Mouse (Mus musculus): Measurements from ENCODE around the gene Olfr420.

Gene Olfr420

GRCm38 (mm10) chr1:174155333-174155732 lies at the start of gene Olfr420:
Gene Olfr420, plus strand, starts transcription at chr1:174155633.
- no peak for DNase-seq (ENCODE audit: low spot score)

GRCm38 (mm10) chr1:174121062-174121461 lies 34.4 kb upstream of the Olfr420 start, which contains the start of gene Olfr231:
Gene Olfr231, minus strand, starts transcription at chr1:174121162.
- no peak for DNase-seq (ENCODE audit: low spot score)

GRCm38 (mm10) chr1:174131217-174131616 lies 24.2 kb upstream of the Olfr420 start, which contains the start of gene Olfr424:
Gene Olfr424, plus strand, starts transcription at chr1:174131517.
- DNase-seq (ENCODE audit: low spot score) = no peak

GRCm38 (mm10) chr1:174131999-174132398 lies 23.4 kb upstream of the Olfr420 start:
- no peak for DNase-seq (ENCODE audit: low spot score)

GRCm38 (mm10) chr1:174141384-174141783 lies 14.0 kb upstream of the Olfr420 start:
- no peak for DNase-seq (ENCODE audit: low spot score)

- no peak for DNase-seq (ENCODE audit: low spot score)
Observed at GRCm38 (mm10) chr1:174146696-174147095, 8.7 kb upstream of the Olfr420 start.

- DNase-seq (ENCODE audit: low spot score) = no peak
Observed at GRCm38 (mm10) chr1:174149289-174149688, 6.1 kb upstream of the Olfr420 start.

GRCm38 (mm10) chr1:174157622-174158021 lies 2.2 kb downstream of the Olfr420 start:
- no peak for DNase-seq (ENCODE audit: low spot score)

GRCm38 (mm10) chr1:174158512-174158911 lies 3.1 kb downstream of the Olfr420 start:
- no peak for DNase-seq (ENCODE audit: low spot score)

GRCm38 (mm10) chr1:174159095-174159494 lies 3.7 kb downstream of the Olfr420 start:
- DNase-seq (ENCODE audit: low spot score) = no peak

GRCm38 (mm10) chr1:174169024-174169423 lies 13.6 kb downstream of the Olfr420 start:
- DNase-seq (ENCODE audit: low spot score) = no peak

GRCm38 (mm10) chr1:174170706-174171501 lies 15.5 kb downstream of the Olfr420 start:
- no peak for DNase-seq (ENCODE audit: low spot score)

- DNase-seq (ENCODE audit: low spot score) = no peak
Observed at GRCm38 (mm10) chr1:174171537-174171936, 16.1 kb downstream of the Olfr420 start.

GRCm38 (mm10) chr1:174172605-174173004 lies 17.2 kb downstream of the Olfr420 start, which contains the start of gene Spta1:
Gene Spta1, plus strand, starts transcription at chr1:174172776.
- DNase-seq (ENCODE audit: low spot score) = no peak

- DNase-seq (ENCODE audit: low spot score) = no peak
Observed at GRCm38 (mm10) chr1:174204699-174205098, 49.3 kb downstream of the Olfr420 start.

All from testis, postnatal 10 days (tissue).